Mouse (Mus musculus): Measurements from ENCODE around the gene Taf5l.
"Not testable (repeated sequence)": the region's sequence is repeated elsewhere in the genome, so short reads cannot be mapped to it uniquely, and the experiment has no call there.

The Taf5l gene

GRCm38 (mm10) chr8:124011989-124012586, 9.1 kb downstream of the Taf5l start:
- no peak for DNase-seq (ENCODE audit: low read depth)

DNA sequence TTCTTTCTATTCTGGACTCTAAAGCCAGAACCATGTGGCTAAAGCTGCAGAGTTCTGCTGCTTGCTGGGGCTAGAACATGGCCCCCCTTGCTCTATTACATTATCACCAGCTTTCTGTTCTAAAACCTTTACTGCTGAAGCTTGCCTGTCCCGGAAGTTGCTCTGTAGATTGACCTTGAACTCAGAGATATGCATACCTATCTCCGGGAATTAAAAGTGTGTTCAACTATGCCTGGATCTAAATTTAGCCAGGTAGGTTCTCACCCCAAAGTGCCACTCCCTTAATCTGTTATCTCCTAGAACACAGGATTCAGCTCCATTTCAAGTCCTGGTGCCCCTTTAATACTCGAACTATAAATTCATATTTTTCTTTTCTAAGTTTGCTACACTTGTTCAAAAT, 9.6 kb downstream of the Taf5l start:
- DNase-seq (ENCODE audit: low read depth) = no peak

DNA sequence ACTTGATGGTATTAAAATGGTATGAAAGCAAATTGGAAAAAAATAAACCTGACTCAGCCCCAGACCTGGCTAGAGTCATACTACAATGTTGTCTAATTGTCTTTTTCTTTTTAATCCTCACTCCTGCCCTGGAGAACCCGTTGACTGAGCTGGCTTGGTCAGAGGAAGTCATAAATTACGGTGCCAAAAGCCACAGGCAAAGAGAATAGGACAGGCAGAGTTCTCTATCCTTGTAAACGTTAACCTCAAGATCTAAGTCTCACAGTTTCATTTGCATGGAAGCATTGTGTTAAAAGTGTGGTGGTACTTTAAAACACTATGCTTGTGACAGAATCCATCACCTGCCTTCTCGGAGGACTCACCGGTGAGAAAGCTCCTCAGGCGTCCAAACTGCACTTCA, 13.4 kb downstream of the Taf5l start:
- DNase-seq (ENCODE audit: low read depth) = no peak

DNA sequence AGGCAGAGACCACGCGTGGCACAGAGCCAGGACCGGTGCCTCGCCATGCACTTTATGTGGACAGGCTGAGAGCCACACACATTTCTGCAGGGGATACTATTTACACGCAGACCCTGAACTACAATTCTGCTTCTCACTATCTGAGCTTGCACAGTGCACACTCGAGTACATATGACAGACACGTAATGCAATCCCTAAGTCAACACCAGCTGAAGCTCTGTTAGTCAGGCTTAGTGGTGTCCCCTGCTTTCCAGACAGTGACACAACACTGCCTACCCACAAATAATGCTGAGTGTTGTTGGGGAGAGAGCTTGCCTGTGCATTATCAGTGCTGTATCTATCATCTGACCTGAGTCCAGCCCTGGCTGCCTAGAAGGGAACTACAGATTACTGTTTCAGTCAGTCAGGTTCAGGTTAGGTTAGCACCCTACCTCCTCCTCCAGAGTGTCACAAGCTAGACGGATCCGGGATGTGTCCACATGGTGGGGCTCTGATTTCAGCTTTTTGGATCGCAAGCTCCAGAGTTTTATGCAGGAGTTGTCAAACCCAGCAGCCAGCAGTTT, 18.6 kb downstream of the Taf5l start:
- peak; percentile 24 for DNase-seq (ENCODE audit: low read depth)

- peak; percentile 63 for DNase-seq (ENCODE audit: low read depth)
Measured at GRCm38 (mm10) chr8:123999568-123999967, 21.6 kb downstream of the Taf5l start.

GRCm38 (mm10) chr8:123993997-123994396, 27.2 kb downstream of the Taf5l start:
- DNase-seq (ENCODE audit: low read depth) = no peak

GRCm38 (mm10) chr8:123993597-123993996, 27.6 kb downstream of the Taf5l start:
- no peak for DNase-seq (ENCODE audit: low read depth)

- peak; percentile 56 for DNase-seq (ENCODE audit: low read depth)
Measured at GRCm38 (mm10) chr8:123992587-123992986, 28.6 kb downstream of the Taf5l start.

GRCm38 (mm10) chr8:123990277-123991049, 30.7 kb downstream of the Taf5l start:
- no peak for DNase-seq (ENCODE audit: low read depth)

DNA sequence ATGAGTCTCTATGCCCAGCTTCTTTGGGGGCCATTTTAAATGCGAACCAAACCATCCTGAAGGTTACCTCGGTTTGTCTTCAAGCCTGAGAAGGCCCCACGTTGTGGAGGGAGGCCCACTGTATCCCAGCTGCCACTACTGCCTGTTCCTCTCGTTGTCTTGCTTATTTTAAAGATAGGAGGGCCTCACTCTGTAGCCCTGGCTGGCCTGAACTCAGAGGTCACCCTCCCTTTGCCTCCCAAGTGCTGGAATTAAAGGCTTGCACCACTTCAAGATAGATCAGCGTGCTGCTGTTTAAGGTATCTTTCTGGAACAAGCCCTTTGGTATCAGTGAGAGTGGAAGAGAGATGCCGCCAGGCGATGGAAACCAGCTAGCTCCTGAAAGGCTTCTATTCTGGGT, 32.1 kb downstream of the Taf5l start:
- DNase-seq (ENCODE audit: low read depth) = no peak

DNA sequence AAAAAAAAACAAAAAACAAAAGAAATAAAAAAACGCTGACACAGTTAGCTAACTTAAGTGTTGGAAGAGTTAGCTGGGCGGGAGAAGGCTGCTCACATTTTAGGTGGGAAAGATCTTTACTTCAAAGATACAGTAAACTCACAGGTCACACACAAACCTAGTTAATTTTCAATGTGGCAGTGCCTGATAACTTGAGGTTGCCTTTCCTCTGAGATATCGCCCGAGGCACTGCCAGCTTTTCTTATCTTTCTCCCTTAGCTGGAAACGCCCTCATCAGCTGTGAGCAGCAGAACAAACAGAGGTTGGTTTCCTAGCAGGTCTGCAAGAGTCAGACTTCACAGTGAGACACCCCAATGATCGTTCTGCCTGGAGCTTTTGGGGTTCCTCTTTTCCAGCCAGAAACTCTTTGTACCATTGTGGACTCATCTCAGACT, 32.6 kb downstream of the Taf5l start:
- DNase-seq (ENCODE audit: low read depth) = peak; percentile 94

GRCm38 (mm10) chr8:123982826-123983400, 38.3 kb downstream of the Taf5l start, which contains the start of gene Abcb10:
Gene Abcb10 (minus strand): TSS chr8:123983122.
- peak; percentile 94 for DNase-seq (ENCODE audit: low read depth)

GRCm38 (mm10) chr8:123982291-123982793, 38.9 kb downstream of the Taf5l start:
- DNase-seq (ENCODE audit: low read depth) = no peak

GRCm38 (mm10) chr8:123981674-123982073, 39.5 kb downstream of the Taf5l start:
- DNase-seq (ENCODE audit: low read depth) = no peak

GRCm38 (mm10) chr8:123980239-123980638, 41.0 kb downstream of the Taf5l start:
- DNase-seq (ENCODE audit: low read depth) = peak; percentile 28

- no peak for DNase-seq (ENCODE audit: low read depth)
Measured at GRCm38 (mm10) chr8:123978926-123979325, 42.3 kb downstream of the Taf5l start.

DNA sequence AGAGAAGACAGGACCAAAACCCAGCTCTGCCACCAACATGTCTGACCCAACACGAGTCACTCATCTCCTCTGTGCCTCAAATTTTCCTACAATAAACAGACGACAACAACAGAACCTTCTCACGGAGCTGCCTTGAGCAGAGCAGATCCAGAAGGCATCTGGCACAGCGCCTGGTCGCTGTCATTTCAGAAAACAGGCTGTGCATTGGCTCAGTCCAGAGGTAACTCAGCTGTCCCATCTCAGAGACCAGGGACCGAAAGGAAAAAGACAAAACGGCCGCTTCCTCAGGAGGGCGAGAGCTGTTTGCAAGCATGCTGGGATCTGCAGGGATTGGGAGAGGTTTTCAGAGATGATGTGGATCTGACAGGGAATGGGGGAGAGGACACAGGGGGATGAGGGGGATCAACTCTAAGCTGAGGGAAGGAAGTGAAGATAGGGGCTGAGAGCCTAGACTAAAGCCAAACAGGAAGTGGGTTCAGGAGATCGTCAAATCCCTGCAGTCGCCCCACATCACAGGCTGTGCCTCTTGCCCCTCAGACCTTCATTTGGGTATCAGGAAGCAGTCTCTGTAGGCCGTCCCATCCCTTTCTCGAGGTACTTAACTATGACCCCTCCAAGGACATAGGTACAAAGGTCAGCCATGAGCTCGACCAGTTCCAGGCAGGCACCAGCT, 42.9 kb downstream of the Taf5l start:
- peak; percentile 30 for DNase-seq (ENCODE audit: low read depth)

GRCm38 (mm10) chr8:123977499-123977898, 43.7 kb downstream of the Taf5l start:
- DNase-seq (ENCODE audit: low read depth) = no peak

DNA sequence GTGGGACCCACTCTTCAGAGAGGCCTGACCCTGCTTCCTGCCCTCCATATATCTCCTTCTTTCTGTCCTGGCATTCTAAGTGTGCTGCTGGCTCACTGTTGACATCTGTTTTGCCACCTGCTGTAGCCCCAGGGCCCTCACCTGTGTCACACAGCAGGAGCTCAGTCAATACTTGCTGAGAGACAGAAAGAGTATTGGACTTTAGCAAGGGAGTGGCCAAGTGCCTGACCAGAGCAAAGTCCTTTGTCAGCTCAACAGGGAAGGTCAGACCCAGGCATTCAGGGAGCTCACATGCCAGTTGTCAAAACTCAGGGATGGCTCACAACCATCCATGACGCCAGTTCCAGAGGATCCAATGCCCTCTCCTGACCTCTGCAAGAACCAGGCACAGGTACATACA, 47.7 kb downstream of the Taf5l start:
- DNase-seq (ENCODE audit: low read depth) = no peak

- DNase-seq (ENCODE audit: low read depth) = peak; percentile 61
Measured at GRCm38 (mm10) chr8:123966896-123967295, 54.3 kb downstream of the Taf5l start.

DNA sequence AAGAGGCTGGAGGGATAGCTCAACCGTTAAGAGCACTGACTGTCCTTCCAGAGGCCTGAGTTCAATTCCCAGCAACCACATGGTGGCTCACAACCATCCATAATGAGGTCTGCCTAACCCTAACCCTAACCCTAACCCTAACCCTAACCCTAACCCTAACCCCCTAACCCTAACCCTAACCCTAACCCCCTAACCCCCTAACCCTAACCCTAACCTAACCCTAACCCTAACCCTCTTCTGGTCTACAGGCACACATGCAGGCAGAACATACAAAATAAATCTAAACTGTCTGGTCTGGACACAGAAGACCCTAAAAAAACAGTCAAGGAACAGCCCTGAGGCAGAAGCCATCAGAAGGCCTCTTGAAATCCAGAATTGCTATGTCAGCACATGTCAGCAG, 59.8 kb downstream of the Taf5l start:
- peak; percentile 36 for DNase-seq (ENCODE audit: low read depth)

DNA sequence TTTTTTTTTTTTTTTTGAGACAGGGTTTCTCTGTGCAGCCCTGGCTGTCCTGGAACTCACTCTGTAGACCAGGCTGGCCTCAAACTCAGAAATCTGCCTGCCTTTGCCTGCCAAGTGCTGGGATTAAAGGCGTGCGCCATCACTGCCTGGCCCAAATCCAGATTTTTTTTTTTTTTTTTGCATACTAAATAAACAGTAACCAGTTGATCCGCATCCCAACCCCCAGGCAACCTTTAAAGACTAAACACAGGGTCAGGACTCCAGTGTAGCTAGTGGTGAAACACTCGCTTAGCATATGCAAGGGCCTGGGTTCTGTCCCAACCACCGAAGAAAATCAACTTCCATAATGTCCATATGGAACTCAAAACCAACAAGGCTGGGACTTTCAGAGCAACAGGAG, 60.6 kb downstream of the Taf5l start:
- not testable (repeated sequence) for DNase-seq (ENCODE audit: low read depth)

Data from 416B (cell line).